Mouse (Mus musculus) myocyte (in vitro differentiated cells): ENCODE measurements around the gene Slamf1.

ENCODE experiments used
- E2F4 ChIP-seq: IDR thresholded peaks from one replicate; pipeline ENCODE4 v1.6.1; 2011; ENCODE audit warnings: mild to moderate bottlenecking, control low read depth, moderate library complexity; ENCODE audit not compliant: insufficient read depth
- POLR2A ChIP-seq: IDR thresholded peaks from one replicate; pipeline ENCODE4 v1.6.1; 2011; ENCODE audit warnings: low read depth, mild to moderate bottlenecking, control low read depth, moderate library complexity; ENCODE audit not compliant: insufficient read length

GRCm38 (mm10) chr1:171777026-171777425, 10.1 kb downstream of the Slamf1 start:
- TF ChIP-seq POLR2A (no peak), E2F4 (no peak)
